Mouse (Mus musculus) embryo, embryonic 11 days (tissue): ENCODE measurements around the gene D630045J12Rik.

Experiments used
- DNase-seq: peaks from one replicate; pipeline ENCODE4 v3.0.0-alpha.2; 2015

Gene D630045J12Rik

GRCm38 (mm10) chr6:38083204-38083603 is 170.6 kb downstream of the D630045J12Rik start:
- DNase-seq = no peak

DNA sequence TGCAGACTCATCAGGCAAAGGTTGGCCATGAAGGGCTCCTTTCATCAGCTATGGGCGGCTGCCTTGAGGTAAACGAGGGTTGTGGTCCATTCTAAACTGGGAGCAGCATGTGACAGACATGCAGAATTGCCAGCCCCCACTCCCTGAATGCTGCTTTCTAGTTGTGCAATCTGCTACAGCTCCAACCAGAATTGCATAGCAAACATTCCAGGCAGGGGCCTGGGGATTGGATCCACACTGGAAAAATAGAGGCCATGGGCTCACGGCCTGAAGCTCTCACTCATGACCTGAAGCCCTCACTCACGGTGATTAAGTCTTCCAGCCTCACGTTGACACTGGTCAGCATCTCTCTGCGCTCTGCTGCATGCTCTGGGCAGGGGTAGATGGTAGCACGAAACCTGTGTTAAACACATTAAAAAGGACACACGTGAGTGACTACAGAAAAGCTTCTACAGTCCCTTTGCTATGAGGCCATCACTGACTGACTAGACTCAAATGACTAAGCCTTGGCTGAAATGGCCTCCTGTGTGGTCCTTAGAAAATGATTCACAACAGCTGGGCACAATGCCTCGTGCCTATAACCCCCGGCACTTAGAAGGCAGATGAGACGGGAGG is 172.0 kb downstream of the D630045J12Rik start:
- peak; percentile 16 for DNase-seq

DNA sequence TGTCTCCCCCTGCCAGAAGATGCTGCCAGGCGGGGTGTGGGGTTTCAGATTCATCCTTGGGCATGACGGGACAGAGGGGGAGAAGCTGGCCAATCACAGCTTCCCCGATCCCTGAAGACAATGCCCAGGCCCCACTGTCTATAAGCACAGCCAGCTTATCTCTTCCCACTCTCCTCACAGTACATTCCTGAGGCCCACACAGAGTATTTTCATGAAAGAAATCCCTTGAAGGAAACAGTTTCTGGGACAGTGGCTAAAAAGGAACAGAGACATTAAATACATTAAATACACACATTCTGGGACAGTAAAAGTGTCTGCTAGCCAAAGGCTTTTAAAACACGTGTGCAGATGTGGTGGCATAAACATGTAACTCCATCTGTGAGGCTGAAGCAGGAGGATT is 173.4 kb downstream of the D630045J12Rik start:
- no peak for DNase-seq

- DNase-seq = no peak
Measured at GRCm38 (mm10) chr6:38073592-38073991, 180.2 kb downstream of the D630045J12Rik start.
